Comparison of ENCODE assay signal across 8 mouse cellular contexts in the genomic region with DNA sequence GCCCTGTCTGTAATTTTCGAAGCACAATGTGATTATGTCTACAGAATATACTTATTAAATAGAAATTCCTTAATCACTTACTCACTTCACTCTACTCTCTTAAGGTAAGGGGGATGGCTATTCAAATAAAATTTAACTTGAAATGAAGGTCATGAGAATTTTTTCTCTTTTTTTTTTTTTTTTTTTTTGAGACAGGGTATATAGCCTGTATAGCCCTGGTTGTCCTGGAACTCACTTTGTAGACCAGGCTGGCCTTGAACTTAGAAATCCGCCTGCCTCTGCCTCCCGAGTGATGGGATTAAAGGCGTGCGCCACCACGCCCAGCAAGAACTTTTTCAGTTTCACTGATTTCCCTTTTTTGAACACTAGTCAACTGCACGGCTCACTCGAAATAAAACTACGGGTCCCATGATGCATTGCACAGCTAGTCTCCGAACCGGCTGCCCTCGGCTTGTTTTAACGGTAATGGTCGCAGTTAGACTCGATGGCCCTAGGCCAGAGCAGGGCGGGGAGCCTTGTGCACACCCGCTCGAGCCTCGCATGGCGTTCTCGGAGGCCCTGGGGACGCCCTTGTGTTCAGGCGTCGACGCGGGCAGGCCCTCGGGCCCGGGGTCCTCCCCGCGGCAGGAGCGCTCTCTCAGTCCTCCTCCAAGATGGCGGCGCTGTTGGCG. TPM values are rescaled to one million over a fixed set of nuclear protein-coding genes. Genes with fewer than 3 reads are reported as not detected.
DNase-seq lines count a peak whose midpoint lies in the region; ATAC-seq and TF ChIP-seq lines count a peak whose summit lies in the region.

Gene Nup205, plus strand, starts transcription at position 443 of the 671 bp plus-strand sequence.

- DNase-seq in thymus, adult 2 months = peak; percentile 87
- no peak for DNase-seq in thymus, postnatal 4 days
- DNase-seq in embryo, embryonic 11.5 days (ENCODE audit: low read depth, low spot score) = peak; percentile 76
- peak; percentile 52 to 75 for DNase-seq in gastrocnemius, postnatal 36 days
- peak; percentile 95 for DNase-seq in intestine, embryonic 14.5 days (ENCODE audit: low spot score)
- peak; percentile 70 to 86 for DNase-seq in left cerebral cortex, postnatal 10 days (ENCODE audit: extremely low spot score in 1 of 2, low spot score in 2 of 2)
- peak; percentile 87 to 88 for DNase-seq in right cerebral cortex, postnatal 10 days (ENCODE audit: low spot score in 2 of 2)

- peak within 1 kb of the TSS; percentile 75 for H3K4me2 ChIP-seq in intestine, embryonic 14.5 days (ENCODE audit: low read length)

- no peaks in the 10 kb centered on the region for H3K36me3 ChIP-seq in thymus, adult 2 months (ENCODE audit: control insufficient read depth, insufficient read depth, low read length)
- H3K36me3 ChIP-seq in intestine, embryonic 14.5 days (ENCODE audit: control insufficient read depth, insufficient read depth, low read length) = no peaks in the 10 kb centered on the region

- TF ChIP-seq POLR2A in thymus, adult 2 months (IDR thresholded peaks at IDR 0.05; ENCODE audit: control insufficient read depth, extremely low read depth, insufficient read depth, low read length, poor library complexity) = 0 out of 2 replicates have a peak, but pooled peaks have one; percentile 41

- peak within 1 kb of the TSS; percentile 63 for H3K27ac ChIP-seq in thymus, adult 2 months (ENCODE audit: control insufficient read depth, insufficient read depth, low read length)
- H3K27ac ChIP-seq in intestine, embryonic 14.5 days (ENCODE audit: low read depth) = peak within 1 kb of the TSS; percentile 97

- 3% methylated on average over 34 of the region's 34 CpGs for WGBS in thymus, adult 2 months
- WGBS in intestine, embryonic 14.5 days = 3% methylated on average over 34 of the region's 34 CpGs

- peak; percentile 58; the same call in 1 of the 2 replicates for TF ChIP-seq CTCF in thymus, adult 2 months (IDR thresholded peaks at IDR 0.05; ENCODE audit: borderline replicate concordance, control insufficient read depth, extremely low read depth, insufficient read depth, low read length, poor library complexity)

- no peaks in the 10 kb centered on the region for H3K9me3 ChIP-seq in intestine, embryonic 14.5 days (ENCODE audit: control insufficient read depth, low read length)

- peak within 1 kb of the TSS; percentile 89 for H3K9ac ChIP-seq in intestine, embryonic 14.5 days (ENCODE audit: low read length)

- intact Hi-C loops in gastrocnemius, postnatal 36 days (cut with DNase I) = loop anchor here (5.0 kb wide), 1 partner anchor 40 kb away; no protein-coding TSS in a partner anchor
- intact Hi-C loops in left cerebral cortex, postnatal 10 days (cut with DNase I) = loop anchor here (5.0 kb wide), 1 partner anchor 45 kb away; the partner anchor contains the start of gene Cnot4

- peak; percentile 93 for ATAC-seq in intestine, embryonic 14.5 days (replicated peaks; ENCODE audit: low FRiP score, low TSS enrichment, low read depth)
- ATAC-seq in megakaryocyte progenitor cell, adult 5-6 weeks (replicated peaks; ENCODE audit: poor library complexity) = peak; percentile 87

- peaks cover 4% of the 10 kb centered on the region; the same call in 1 of the 2 replicates for H3K4me1 ChIP-seq in thymus, adult 2 months (replicated peaks; ENCODE audit: control insufficient read depth, insufficient read depth, low read length)
- no peaks in the 10 kb centered on the region for H3K4me1 ChIP-seq in intestine, embryonic 14.5 days (replicated peaks; ENCODE audit: control insufficient read depth, insufficient read depth, low read length)

- H3K4me3 ChIP-seq in thymus, adult 2 months (ENCODE audit: control insufficient read depth, insufficient read depth, low read length) = peak within 1 kb of the TSS; percentile 70
- peak within 1 kb of the TSS; percentile 87 for H3K4me3 ChIP-seq in intestine, embryonic 14.5 days (ENCODE audit: low read depth, low read length)

- no peaks in the 10 kb centered on the region for H3K27me3 ChIP-seq in thymus, adult 2 months (ENCODE audit: control insufficient read depth, insufficient read depth, low read length)
- H3K27me3 ChIP-seq in intestine, embryonic 14.5 days (replicated peaks; ENCODE audit: control insufficient read depth, insufficient read depth, low read length) = no peaks in the 10 kb centered on the region

RNA-seq across cellular contexts. Expression of gene Nup205, which starts in this region (rescaled TPM):
- polyA plus RNA-seq in thymus, adult 2 months (2012; rRNA removed) = 36.5 and 45.8 TPM in 2 replicates
- total RNA-seq in gastrocnemius, postnatal 36 days (2021) = 10 to 100 TPM in 1 of 2 experiments, 1 to 10 TPM in 1; 9.5 to 10.4 TPM
- polyA plus RNA-seq in intestine, embryonic 14.5 days (2014; fragmentation: Nextera tagmentation; extraction: Ambion mirVana) = 48.8 and 50.9 TPM in 2 replicates
- total RNA-seq in left cerebral cortex, postnatal 10 days (2021) = 10 to 100 TPM; 28.4 to 31.7 TPM
- total RNA-seq in megakaryocyte progenitor cell, adult 5-6 weeks (2015) = 83.1 and 87.1 TPM in 2 replicates
- 69.6 and 86.9 TPM in 2 replicates for total RNA-seq in megakaryocyte progenitor cell, adult 5-6 weeks (2017)
